Mouse (Mus musculus): ENCODE data around the gene Mmp8. TPM values are rescaled to one million over a fixed set of nuclear protein-coding genes. Genes with fewer than 3 reads are reported as not detected.

Gene Mmp8
- polyA plus RNA-seq, 1 experiment: 1.7 TPM

GRCm38 (mm10) chr9:7553536-7553935 lies 4.7 kb upstream of the Mmp8 start:
- DNase-seq: no peak
- peaks cover 3% of the 10 kb centered on the region; the same call in 1 of the 2 replicates for H3K4me1 ChIP-seq (ENCODE audit: control insufficient read depth, insufficient read depth, low read length)
- 50% methylated on average over 3 of the region's 3 CpGs for WGBS
- TF ChIP-seq CTCF (IDR thresholded peaks at IDR 0.05; ENCODE audit: insufficient read depth, low read length): no peak
- TF ChIP-seq POLR2A (IDR thresholded peaks at IDR 0.05; ENCODE audit: borderline replicate concordance, extremely low read depth, low read depth, low read length): no peak
- H3K4me3 ChIP-seq (replicated peaks; ENCODE audit: extremely low read depth, low read depth, low read length): no peak overlapping the region

- DNase-seq: no peak
- 37% methylated on average over 3 of the region's 3 CpGs for WGBS
- no peak for TF ChIP-seq POLR2A (IDR thresholded peaks at IDR 0.05; ENCODE audit: borderline replicate concordance, extremely low read depth, low read depth, low read length)
- Histone ChIP-seq H3K4me1 (ENCODE audit: control insufficient read depth, insufficient read depth, low read length) (peaks cover 3% of the 10 kb centered on the region; the same call in 1 of the 2 replicates), H3K4me3 (replicated peaks; ENCODE audit: extremely low read depth, low read depth, low read length) (no peak overlapping the region)
These were observed 3.9 kb upstream of the Mmp8 start for GRCm38 (mm10) chr9:7554382-7554781.

GRCm38 (mm10) chr9:7560026-7560425 lies 1.8 kb downstream of the Mmp8 start:
- Histone ChIP-seq H3K4me1 (ENCODE audit: control insufficient read depth, insufficient read depth, low read length) (peaks cover 3% of the 10 kb centered on the region; the same call in 1 of the 2 replicates), H3K4me3 (replicated peaks; ENCODE audit: extremely low read depth, low read depth, low read length) (no peak overlapping the region)
- TF ChIP-seq CTCF (IDR thresholded peaks at IDR 0.05; ENCODE audit: insufficient read depth, low read length) (no peak), POLR2A (IDR thresholded peaks at IDR 0.05; ENCODE audit: borderline replicate concordance, extremely low read depth, low read depth, low read length) (no peak)
- no peak for DNase-seq
- 61% methylated on average over 4 of the region's 4 CpGs for WGBS

- DNase-seq: no peak
- Histone ChIP-seq H3K4me1 (ENCODE audit: control insufficient read depth, insufficient read depth, low read length) (peaks cover 6% of the 10 kb centered on the region), H3K4me3 (replicated peaks; ENCODE audit: extremely low read depth, low read depth, low read length) (no peak overlapping the region)
- TF ChIP-seq POLR2A (IDR thresholded peaks at IDR 0.05; ENCODE audit: borderline replicate concordance, extremely low read depth, low read depth, low read length) (no peak), CTCF (IDR thresholded peaks at IDR 0.05; ENCODE audit: insufficient read depth, low read length) (no peak)
- WGBS: 53% methylated on average over 7 of the region's 7 CpGs
These were observed 9.1 kb downstream of the Mmp8 start for GRCm38 (mm10) chr9:7567376-7567775.

DNA sequence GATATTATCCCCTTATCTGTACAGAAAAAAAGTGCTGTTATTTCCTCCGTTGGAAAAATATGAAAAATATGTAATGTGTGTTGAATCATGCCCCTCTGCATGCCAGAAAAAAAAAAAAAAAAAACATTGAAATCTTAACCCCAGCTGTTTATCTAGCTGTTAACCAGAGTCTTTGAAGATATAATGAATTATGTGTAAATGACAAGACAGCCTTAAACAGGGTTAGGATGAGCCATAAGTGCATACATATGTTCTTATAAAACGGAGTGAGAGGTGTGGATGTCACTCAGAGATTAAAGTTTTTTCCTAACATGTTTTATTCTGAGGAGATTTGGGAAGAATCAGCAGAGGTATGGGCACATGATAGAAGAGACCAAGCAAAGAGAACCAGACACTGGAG lies 9.7 kb downstream of the Mmp8 start:
- TF ChIP-seq CTCF (IDR thresholded peaks at IDR 0.05; ENCODE audit: insufficient read depth, low read length) (no peak), POLR2A (IDR thresholded peaks at IDR 0.05; ENCODE audit: borderline replicate concordance, extremely low read depth, low read depth, low read length) (no peak)
- 28% methylated on average over 2 of the region's 2 CpGs for WGBS
- Histone ChIP-seq H3K4me1 (ENCODE audit: control insufficient read depth, insufficient read depth, low read length) (peaks cover 9% of the 10 kb centered on the region), H3K4me3 (replicated peaks; ENCODE audit: extremely low read depth, low read depth, low read length) (no peak overlapping the region)
- DNase-seq: no peak

- H3K4me1 ChIP-seq (ENCODE audit: control insufficient read depth, insufficient read depth, low read length): peaks cover 9% of the 10 kb centered on the region
- DNase-seq: no peak
- no peak overlapping the region for H3K4me3 ChIP-seq (replicated peaks; ENCODE audit: extremely low read depth, low read depth, low read length)
- 57% methylated on average over 1 of the region's 1 CpGs for WGBS
- no peak for TF ChIP-seq CTCF (IDR thresholded peaks at IDR 0.05; ENCODE audit: insufficient read depth, low read length)
- no peak for TF ChIP-seq POLR2A (IDR thresholded peaks at IDR 0.05; ENCODE audit: borderline replicate concordance, extremely low read depth, low read depth, low read length)
These were observed 12.2 kb downstream of the Mmp8 start for GRCm38 (mm10) chr9:7570485-7570884.

- WGBS: 50% methylated on average over 4 of the region's 4 CpGs
These were observed 12.9 kb downstream of the Mmp8 start, which contains the start of gene Mmp27 for GRCm38 (mm10) chr9:7571162-7571561. Gene Mmp27, plus strand, starts transcription at chr9:7571396.

GRCm38 (mm10) chr9:7572188-7572587 lies 13.9 kb downstream of the Mmp8 start:
- Histone ChIP-seq H3K4me1 (ENCODE audit: control insufficient read depth, insufficient read depth, low read length) (peaks cover 9% of the 10 kb centered on the region), H3K4me3 (replicated peaks; ENCODE audit: extremely low read depth, low read depth, low read length) (no peak overlapping the region)
- TF ChIP-seq CTCF (IDR thresholded peaks at IDR 0.05; ENCODE audit: insufficient read depth, low read length) (no peak), POLR2A (IDR thresholded peaks at IDR 0.05; ENCODE audit: borderline replicate concordance, extremely low read depth, low read depth, low read length) (no peak)
- 79% methylated on average over 7 of the region's 7 CpGs for WGBS
- DNase-seq: no peak

More at GRCm38 (mm10) chr9:7571162-7571561, 12.9 kb downstream of the Mmp8 start, which contains the start of gene Mmp27:
- Histone ChIP-seq H3K4me3 (replicated peaks; ENCODE audit: extremely low read depth, low read depth, low read length) (no peak within 1 kb of the TSS), H3K4me1 (ENCODE audit: control insufficient read depth, insufficient read depth, low read length) (peaks cover 9% of the 10 kb centered on the region)
- no peak for DNase-seq
- no peak for TF ChIP-seq POLR2A (IDR thresholded peaks at IDR 0.05; ENCODE audit: borderline replicate concordance, extremely low read depth, low read depth, low read length)
- TF ChIP-seq CTCF (IDR thresholded peaks at IDR 0.05; ENCODE audit: insufficient read depth, low read length): no peak

GRCm38 (mm10) chr9:7572663-7573308 lies 14.5 kb downstream of the Mmp8 start:
- no peak for DNase-seq
- WGBS: 13% methylated on average over 2 of the region's 2 CpGs

DNA sequence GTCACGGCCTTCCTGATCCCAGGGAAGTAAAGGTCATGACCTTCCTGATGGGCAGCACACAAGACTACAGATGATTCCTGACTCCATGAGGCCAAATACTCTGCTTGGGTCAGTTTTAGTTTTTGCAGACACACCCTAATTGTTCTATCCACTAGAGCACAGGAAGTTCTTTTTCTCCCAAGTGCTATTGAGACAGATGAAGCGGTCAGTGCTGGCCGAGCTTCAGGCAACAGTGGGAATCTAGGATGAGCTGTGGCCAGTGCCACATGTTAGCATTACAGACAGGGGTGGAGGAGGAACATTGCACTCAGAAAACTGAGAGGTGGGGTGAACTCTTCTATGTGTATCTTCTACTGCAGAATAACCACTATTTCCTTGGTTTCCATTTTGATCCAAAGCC lies 17.3 kb downstream of the Mmp8 start:
- H3K4me3 ChIP-seq (replicated peaks; ENCODE audit: extremely low read depth, low read depth, low read length): no peak overlapping the region
- peaks cover 6% of the 10 kb centered on the region for H3K4me1 ChIP-seq (ENCODE audit: control insufficient read depth, insufficient read depth, low read length)
- DNase-seq: no peak
- TF ChIP-seq CTCF (IDR thresholded peaks at IDR 0.05; ENCODE audit: insufficient read depth, low read length) (no peak), POLR2A (IDR thresholded peaks at IDR 0.05; ENCODE audit: borderline replicate concordance, extremely low read depth, low read depth, low read length) (no peak)
- WGBS: 40% methylated on average over 3 of the region's 3 CpGs

More at GRCm38 (mm10) chr9:7572663-7573308, 14.5 kb downstream of the Mmp8 start:
- peaks cover 9% of the 10 kb centered on the region for H3K4me1 ChIP-seq (ENCODE audit: control insufficient read depth, insufficient read depth, low read length)
- H3K4me3 ChIP-seq (replicated peaks; ENCODE audit: extremely low read depth, low read depth, low read length): no peak overlapping the region
- TF ChIP-seq CTCF (IDR thresholded peaks at IDR 0.05; ENCODE audit: insufficient read depth, low read length): no peak
- TF ChIP-seq POLR2A (IDR thresholded peaks at IDR 0.05; ENCODE audit: borderline replicate concordance, extremely low read depth, low read depth, low read length): no peak

Measured in lung, adult 2 months (tissue).